Mouse (Mus musculus): ENCODE measurements around the gene Grik5. TPM values are rescaled to one million over a fixed set of nuclear protein-coding genes. Genes with fewer than 3 reads are reported as not detected.

Grik5 gene
- total RNA-seq, 2 experiments from 2014 or later, result 258 to 270 TPM

DNA sequence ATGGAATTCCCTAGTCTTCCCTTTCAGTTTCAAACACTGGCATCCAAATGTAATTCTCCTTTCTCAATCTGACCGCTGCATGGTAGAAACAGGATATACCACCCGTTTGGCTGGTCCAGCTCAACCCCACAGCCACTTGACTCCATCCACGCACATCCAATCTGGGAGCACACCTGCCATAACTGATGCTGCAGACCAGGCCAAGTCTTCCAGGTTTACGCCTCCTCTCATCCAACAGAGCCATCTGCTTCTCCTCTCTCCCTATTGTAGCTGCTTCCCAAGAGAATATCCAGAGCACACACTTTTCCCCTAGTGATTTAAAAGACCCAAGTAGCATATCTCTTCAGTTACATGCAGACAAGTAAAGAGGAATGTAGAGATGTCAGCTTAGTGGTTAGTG is 37.4 kb downstream of the Grik5 start:
- peak; percentile 39 to 59 for DNase-seq (ENCODE audit: low spot score in 2 of 2)

DNA sequence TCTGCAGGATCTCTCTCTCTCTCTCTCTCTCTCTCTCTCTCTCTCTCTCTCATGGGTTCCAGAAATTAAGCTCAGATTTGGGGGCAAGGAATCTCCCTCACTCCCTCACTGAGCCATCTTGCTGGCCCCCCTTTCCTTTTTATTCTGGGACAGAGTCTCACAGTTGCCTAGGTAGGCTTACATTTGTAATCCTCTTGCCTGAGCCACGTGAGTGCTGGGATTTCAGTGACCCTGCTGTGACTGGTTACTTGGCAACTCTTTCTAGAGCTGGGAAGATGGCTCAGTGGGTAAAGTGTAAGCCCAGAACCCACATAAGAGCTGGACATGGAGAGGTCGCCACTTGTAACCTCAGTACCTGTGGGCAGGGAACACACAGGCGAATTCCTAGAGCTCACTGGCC is 40.6 kb downstream of the Grik5 start:
- DNase-seq (ENCODE audit: low spot score in 2 of 2), result no peak

DNA sequence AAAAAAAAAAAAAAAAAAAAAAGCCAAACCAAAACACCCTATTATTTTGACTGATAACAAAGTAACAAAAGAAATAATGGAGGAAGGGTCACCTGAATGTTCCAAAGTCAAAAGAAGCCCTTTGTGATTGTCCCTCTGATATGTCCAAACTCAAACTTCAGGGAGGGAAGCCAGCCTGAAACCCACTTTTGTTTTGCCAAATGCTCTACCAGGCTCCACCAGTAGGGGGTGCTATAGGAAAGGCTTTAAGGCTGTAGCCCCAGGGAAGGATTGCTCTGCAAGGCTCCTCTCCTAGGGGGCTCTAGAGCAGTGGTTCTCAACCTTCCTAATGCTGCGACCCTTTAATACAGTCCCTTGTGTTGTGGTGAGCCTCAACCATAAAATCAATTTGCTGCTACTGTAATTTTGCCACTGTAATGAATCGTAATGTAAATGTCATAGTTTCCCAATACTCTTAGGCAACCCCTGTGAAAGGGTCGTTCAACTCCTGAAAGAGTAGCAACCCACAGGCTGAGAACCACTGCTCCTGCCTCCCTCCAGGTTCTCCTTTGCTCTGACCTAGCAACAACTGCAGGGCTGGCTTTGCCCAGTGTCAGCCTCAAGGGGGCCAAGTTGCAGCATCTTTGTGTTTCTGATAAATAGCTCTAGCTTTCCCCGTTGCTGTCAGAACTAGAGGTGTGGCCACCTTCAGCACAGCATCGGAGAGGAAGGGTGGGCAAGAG is 42.0 kb downstream of the Grik5 start:
- DNase-seq (ENCODE audit: low spot score in 2 of 2), result peak; percentile 82 to 84

DNA sequence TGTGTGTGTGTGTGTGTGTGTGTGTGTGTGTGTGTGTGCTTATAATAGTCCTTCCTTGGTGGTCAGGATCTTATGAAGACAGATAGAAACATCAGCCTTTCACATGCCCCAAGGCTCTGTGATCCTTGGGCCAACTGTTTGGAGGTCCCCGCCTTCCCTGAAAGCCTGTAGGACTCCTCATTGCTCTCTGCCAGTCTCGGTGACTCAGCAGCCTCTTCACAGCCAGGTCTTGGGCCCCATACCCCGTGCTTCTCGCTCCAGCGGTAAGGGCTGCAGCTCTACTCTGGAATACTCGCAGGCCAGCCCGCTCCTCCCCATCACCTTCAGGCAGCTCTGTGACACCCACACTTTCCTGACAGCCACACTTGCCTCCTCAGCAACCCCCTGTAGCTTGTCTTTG is 45.7 kb downstream of the Grik5 start:
- no peak for DNase-seq (ENCODE audit: low spot score in 2 of 2)

DNA sequence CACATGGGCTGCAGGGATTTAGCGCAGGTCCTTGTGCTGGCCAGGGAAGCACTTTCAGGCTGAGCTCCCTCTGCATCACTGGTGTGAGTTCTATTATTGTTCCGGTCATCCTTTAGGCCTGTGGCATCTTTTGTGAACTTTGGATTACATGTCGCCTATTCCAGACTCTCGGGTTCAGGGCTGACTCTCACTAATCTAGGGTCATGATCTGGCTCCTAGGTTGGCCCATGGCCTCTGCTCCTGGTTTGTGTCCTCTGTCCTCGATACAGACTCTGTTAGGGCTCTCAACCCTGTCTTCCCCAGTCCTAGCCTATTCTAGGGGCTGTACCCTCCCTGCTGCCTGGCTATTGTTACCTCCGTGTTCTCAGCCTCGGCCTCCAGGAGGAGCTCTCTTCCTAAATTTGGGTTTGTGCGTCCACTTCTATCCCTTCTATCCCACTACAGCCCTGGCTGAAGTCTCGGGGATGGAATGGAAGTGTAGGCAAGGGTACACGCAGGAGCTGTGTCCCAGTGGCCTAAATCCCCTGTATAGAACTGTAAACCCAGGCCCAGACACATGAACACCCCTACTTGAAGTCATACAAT is 46.2 kb downstream of the Grik5 start:
- no peak for DNase-seq (ENCODE audit: low spot score in 2 of 2)

DNA sequence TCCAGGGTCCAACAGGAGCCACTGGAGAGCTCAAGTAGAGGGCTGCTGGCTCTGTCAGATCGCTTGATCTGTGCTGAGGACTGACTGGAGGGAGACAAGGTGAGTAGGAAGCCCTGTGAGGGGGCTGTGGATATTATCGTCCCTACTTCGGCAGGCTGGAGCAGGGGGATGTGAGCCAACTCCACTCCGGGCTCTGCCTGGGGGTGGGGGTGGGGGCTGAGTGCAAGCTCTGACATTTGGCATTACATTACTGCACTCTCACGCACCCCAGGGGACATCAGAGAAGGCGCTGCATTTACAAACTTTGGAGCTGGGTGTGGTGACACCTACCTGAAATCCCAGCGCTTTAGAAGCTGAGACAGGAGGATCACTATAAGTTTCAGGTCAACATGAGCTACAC is 60.6 kb downstream of the Grik5 start:
- no peak for DNase-seq (ENCODE audit: low spot score in 2 of 2)

DNA sequence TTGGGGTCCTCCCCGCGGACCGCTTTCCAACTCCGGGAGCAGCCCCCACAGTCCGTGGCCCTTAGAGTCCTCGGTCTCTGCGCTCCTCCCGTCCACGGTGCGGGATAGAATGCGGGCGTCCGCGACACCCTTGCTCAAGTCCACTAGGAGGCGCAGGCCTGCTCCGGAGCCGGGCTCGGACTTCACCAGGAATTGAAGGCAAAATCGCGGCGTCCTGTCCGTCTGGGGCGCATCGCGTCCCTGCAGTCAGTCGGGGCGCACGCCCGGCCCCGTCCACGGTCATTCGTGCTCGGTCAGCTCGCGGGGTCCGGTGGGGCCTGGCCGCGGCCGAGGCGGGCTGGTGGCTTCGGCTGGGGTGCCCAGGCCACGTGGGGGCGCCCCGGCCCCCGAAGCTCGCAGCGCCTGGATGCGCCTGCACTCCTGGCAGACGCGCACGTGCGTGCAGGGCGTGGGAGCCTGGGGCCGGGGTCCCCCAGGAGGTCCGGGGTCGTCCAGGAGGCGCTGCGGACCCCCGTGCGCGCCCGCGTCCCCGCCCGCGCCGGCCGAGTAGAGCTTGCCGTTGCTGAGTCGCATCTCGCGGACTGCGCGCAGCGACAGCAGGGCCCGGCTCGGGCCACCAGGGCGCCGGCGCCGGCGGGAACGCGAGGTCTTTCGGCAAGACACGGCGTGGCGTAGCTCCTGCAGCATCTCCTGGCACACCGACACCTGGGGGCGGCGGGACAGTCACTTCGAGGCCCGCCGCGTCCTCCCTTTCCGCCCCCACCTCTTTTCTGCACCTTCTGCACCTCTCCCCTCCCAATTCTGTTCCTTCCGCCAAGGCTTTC is 61.8 kb downstream of the Grik5 start:
- peak; percentile 59 to 65 for DNase-seq (ENCODE audit: low spot score in 2 of 2)

DNA sequence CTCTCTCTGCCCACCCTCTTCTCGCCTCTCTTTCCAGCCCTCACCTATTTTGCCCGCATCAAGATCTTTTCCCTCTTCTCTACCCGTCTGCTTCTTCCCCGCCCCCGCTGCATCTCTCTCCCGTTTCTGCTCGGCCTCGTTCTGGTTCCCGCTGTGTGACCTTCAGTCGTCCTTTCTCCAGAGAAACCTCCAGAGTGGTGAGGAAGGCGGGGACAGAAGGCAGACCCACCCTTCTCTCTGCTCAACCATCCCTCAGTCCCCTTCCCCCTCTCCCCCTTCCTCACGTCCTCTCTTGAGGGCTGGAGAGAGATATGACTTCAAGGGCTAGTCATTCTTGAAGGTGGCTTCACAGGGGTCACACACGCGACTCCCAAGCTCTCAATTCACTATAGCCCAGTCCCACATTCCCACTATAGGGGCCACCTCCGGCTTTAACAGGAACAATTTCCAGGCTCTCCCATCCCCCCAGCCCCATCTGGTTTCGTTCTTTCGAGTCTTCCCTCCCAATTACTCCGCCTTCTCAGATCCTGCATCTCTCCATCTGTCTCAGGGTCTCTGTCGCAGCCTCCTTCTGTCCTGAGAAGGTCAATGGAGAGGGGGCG is 62.9 kb downstream of the Grik5 start:
- peak; percentile 61 to 71 for DNase-seq (ENCODE audit: low spot score in 2 of 2)

DNA sequence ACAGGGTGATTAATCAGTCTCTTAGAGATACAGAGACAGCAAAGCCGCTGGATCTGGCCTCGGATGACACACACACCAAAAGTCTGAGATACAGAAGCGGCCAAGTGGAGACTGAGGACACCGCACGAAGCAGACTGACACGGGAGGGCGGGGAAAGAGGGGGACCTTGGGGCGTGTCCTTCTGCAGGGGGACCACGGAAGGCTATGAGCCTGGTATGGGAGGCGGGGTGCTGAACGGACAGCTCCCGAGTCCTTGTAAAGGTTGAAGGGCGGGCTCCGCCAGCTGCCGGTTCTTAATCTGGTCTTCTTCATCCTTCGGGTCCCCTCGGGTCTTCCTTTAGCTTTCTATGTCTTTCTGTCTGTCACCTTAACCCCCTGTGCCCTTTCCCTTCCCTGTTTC is 63.5 kb downstream of the Grik5 start:
- DNase-seq (ENCODE audit: low spot score in 2 of 2), result peak; percentile 45 to 54

DNA sequence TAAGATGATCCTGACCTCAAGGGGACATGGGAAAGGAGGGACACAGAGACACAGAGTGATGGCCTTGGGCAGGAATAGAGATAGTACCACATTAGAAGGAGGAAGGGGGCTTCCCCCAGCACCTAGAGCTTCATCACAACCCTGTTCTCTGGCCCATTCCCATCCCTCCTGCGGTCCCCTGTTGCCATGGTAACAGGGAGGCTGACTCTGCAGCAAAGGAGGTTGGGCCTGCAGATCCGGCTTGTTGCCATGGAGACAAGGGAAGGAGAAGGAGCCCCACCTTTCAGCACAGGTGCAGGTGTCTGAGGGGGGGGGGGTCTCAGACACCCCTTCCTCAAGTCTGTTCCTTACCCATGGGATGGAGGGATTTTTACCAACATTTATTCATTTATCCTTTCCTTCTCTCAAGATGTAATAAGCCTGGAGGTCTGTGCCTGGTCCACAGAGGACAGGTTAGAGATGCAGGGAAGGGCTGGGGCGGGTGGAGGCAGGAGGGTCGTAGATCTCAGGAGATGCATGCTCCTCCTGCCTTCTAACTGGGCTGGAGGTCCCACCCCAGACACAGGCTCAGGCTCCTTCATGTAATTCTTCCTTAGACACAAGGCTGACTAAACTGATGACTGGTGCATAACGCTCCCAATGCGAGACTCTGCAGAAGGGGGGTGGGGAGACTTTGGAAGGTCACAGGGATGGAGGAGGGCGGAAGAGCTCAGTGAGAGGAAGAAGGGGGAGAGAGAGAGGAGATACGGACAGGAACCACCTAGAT is 64.4 kb downstream of the Grik5 start:
- peak; percentile 61 to 80 for DNase-seq (ENCODE audit: low spot score in 2 of 2)

DNA sequence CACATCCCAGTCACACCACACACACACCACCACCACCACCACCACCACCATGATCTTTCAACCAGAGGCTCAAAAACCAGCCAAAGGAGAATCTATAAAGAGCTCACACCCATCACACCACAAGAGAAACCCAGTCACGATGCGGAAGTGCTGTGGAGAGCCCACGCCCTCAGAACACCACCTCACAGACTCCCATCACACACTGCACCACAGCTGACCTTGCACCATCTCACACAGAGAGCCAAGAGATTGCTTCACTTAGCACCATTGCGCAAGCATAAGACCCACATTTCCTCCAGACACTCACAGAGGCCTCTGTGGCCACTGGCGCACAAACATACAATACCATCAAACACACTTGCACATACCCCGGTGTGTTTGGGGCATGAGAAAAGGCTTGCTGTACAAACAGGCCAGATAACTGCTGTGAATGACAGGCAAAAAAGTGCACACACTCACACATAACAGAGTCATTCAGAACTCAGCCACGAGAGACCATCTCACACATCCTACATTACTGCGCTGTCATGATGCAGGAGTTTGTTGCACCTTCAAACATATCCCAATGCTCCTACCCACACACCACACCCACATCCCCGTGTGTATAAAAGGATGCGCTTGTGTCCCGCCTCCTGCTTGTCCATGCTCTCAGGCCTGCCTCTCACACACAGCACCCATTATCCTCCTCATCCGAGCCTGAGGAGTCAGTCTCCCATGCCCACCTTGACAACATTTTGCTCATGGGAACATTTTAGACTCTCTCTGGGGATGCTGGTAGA is 65.4 kb downstream of the Grik5 start:
- DNase-seq (ENCODE audit: low spot score in 2 of 2), result peak in 1 of 2 experiments; percentile 34

DNA sequence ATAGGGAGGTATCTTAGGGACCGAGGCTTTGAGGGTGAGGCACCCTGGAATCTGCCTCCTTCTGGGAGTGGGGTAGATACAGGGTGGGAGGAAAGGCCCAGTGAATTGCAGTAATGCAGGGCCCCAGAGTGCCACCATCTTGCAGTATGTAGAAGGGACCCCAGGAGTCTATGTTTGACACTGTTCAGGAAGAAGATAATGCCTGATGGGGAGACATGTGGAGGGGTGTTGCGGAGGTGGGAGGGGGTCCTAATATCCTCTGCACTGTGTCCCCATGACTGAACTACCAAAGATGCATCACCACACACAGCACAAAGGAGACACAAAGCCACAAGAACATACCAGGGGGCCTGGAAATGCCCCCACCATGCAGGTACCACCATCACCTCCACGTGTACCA is 66.0 kb downstream of the Grik5 start:
- DNase-seq (ENCODE audit: low spot score in 2 of 2), result no peak

DNA sequence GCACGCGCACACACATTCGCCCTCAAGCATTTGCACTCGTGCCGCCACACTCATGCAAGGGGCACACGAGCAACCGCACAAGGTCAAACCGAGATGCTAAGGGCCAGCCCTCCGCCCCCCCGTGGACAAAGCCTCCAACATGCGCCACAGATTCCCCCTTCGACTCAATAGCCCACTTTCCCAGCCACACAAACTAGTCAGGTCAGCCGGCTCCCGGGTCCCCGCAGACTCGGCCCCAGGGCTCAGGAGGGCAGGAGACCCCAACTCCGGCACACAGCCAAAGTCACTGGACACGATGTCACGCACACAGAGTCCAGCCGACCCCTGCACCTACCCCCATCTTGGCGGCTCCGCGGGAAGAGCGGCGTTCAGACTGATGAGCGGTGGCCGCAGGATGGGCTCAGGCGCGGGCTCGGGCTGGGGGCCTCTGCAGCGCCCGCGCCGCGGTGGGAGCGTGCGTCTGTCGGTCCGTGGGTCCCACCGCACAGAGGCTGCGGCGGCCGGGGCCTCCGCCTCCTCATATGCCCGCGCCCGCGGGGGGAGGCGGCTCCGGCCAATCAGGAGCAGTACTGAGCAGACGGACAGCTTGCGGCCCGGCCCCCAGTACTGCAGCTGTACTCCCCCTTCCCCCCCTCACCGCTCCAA is 66.6 kb downstream of the Grik5 start, which contains the start of gene Atp1a3:
TSS of gene Atp1a3 (minus strand) at position 538 of the 645 bp plus-strand sequence.
- DNase-seq (ENCODE audit: low spot score in 2 of 2), result peak; percentile 75 to 85

DNA sequence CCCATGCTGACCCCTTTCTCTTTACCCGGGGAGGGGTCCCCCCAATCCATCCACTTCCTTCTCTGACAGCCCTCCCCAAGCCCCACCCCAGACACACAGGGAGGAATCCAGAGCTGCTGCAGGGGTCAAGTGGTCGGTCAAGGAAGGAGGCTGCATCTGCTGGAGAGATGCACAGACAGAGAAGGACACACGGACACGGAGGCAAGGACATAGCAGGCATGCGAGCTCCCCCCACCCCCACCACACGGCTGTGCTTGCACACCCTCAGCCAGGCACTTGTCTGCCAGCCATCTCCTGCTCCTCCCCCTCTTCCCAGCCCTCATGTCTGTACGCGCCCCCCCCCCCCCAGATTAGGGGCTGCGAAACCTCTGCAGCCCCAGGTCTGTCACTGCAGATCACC is 67.3 kb downstream of the Grik5 start:
- no peak for DNase-seq (ENCODE audit: low spot score in 2 of 2)

DNA sequence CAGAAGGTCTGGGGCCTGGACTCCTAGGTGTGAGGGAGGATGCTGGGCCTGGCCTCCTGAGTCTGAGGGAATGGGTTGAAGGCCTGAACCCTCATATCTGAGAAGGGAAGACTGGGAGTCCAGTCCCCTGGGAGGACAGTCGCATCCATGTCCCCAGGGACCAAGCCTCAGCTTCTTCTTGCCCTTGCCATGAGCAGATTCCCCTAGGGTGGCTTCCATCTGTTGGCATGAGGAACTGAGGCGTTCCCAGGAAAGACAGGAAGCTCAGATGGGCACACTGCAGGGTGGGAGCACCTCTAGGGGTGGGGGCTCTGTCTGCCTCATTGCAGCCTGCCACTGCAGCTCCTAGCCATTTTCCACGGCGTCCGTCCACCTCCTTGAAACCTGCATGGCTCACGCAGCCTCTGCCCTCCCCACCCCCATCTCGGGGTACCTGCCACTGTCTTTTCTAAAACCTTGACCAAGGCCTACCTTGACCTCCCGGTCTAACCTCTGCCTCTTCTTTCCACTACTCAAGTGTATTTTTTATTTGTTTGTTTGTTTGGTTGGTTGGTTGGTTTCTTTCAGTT is 68.2 kb downstream of the Grik5 start:
- DNase-seq (ENCODE audit: low spot score in 2 of 2), result no peak

DNA sequence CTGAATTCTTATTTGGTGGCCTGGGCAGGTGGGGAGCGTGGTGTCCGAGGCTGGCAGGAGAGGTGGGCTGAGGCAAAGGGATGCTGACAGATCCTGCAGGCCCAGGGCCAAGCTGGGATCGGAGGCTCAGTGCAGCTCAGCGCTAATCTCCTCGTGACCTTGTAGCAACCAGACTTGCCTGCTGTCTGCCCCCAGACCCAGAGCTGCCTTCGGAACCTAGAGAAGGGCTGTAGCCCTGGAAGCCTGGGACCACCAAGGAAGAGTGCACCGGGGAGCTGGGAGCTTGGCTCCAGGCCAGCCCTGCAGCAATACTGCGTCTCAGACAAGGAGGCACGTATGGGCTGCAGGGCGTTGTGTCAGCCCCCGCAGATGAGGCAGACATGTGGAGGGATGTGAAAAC is 68.9 kb downstream of the Grik5 start:
- no peak for DNase-seq (ENCODE audit: low spot score in 2 of 2)

DNA sequence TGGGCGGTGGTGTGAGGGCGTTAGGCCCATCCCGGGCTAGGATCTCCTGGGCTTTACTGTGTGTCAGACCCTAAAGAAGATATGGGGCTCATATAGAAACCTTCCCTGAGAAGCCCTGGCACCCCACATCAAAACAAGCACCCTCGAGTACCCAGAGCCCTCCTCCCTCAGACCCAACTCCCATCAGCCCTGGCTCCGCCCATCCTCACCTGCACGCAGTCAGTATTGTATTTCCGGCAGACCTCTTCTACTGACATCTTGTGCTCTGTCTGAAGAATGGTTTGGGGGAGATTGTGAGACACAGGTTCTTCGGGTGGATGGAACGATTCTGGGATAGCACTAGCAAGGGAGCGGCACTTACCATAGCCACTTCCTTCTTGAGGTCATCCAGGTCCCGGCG is 71.4 kb downstream of the Grik5 start:
- no peak for DNase-seq (ENCODE audit: low spot score in 2 of 2)

DNA sequence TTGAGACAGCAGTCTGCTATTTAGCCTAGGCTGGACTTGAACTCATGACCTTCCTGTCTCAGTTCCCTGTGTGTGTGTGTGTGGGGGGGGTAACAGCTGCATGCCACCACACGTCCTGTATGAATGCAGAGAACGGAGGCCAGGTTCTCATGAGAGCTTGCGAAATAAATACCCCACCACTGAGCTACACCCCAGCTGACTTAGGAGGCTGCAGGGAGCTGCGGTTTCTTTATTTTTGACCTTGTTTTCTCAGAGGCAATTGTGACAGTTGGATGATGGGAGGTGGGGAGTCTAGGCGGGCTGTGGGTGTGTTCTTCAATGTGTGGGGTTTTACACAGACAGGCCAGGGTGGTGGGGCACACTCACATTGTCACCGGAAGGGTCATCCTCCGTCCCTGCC is 71.9 kb downstream of the Grik5 start:
- no peak for DNase-seq (ENCODE audit: low spot score in 2 of 2)

DNA sequence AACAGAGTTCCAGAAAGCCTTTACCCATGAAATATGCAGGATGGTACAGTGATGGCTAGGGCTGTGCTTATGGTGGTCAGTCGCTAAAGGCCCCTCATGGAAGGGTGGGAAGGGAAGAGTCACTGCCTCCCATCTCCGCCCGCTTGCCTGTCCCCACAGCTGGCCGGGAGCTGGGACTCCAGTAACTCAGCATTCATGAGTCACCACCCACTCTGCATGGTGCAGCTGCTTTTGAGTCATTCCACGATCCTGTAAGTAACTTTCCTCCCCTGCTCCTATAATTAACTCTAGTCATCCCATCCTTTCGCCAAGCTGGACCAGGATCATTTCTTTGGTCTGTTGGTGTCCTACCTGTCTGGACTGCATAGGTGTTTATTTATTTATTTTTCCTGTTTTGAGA is 79.1 kb downstream of the Grik5 start:
- DNase-seq (ENCODE audit: low spot score in 2 of 2), result no peak

Data from layer of hippocampus, postnatal 14 days (tissue).